Mouse (Mus musculus) adrenal gland, postnatal 36 days (tissue): Measurements from ENCODE around the gene Spock1. TPM values are rescaled to one million over a fixed set of nuclear protein-coding genes. Genes with fewer than 3 reads are reported as not detected.
"Not testable (repeated sequence)": the region's sequence is repeated elsewhere in the genome, so short reads cannot be mapped to it uniquely, and the experiment has no call there.

Experiments used
- DNase-seq, 2 experiments: peaks; one replicate each; pipeline ENCODE4 v3.0.0; 2021; ENCODE audit warnings: mixed read lengths in 1 of 2
- total RNA-seq, 2 experiments: library from RNA; stranded (reverse); gene quantifications; 2 replicates each; pipeline ENCODE4 v1.2.3; 2021

The Spock1 gene
- total RNA-seq, 2 experiments from 2014 or later = 7.3 to 9.6 TPM

DNA sequence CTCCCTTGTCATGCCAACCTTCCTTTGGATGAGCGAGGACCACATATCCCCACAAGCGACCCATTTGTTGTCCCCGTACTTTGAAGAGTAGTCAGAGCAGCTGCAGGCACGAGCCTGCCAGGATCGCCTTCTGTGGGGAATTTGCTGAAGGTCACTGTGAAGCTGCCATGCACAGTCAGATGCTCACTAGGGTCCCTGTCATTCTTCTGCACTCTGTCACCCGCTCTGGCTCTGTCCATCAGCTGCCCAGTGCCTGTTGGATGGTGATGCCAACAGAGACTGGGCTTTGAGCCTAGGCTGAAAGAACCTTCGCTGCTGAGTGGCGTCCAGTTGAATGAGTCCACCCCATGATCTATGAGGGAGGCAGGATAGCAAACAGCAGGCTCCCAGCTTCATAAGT is 419.2 kb downstream of the Spock1 start:
- no peak for DNase-seq

DNA sequence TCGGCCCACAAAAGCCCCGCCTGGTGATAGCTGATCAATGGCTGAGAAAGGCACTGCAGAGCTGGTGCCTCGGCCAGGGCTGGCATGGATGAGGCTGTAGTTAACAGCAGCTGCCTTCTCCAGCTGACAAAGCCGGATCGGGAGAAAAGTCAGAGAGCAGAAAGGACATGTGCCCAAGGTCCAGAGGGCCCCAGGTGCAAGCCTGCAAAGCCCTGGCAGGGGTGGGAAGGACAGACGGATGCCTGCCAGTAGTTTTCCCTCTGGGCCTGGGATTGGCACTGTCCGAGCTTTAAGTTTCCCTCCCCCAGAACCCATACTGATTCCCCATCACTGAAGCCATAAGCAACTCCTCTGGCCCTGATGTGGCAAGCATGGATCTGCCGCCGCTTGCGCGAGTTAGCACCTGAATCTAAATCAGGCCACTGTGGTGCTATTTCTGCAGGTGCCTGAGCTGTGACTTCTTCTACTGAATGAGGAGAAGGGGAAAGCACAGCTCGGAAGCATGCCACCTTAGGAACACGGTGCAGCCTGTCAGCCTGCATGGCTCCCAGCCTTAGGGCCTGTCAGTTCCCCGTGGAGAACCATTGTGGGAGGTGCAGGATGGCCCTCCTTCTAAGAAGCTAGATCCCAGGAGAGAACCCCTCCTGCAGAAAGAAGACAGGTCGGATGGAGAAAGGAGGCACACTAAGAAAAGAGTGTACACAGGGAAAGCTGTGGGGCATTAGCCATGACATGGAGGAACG is 423.5 kb downstream of the Spock1 start:
- DNase-seq = no peak

DNA sequence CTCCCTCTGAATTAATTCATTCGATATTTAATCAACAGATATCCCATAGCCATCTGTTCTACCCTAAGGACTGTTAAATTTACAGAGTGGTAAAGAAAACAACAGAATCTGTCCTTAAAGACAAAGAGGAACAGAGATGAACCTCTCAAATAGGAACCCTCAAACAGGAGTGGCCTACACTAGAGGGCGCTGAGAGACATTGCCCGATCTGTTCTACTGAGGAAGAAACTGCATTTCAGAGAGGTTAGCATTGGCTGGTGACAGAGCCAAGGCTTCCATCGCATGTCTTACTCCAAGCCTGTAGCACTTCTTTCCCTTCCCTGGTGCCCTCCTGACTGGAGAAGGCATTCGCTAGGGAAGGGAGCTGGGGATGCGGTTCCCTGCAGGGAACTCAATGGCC is 431.4 kb downstream of the Spock1 start:
- peak; percentile 40 to 42 for DNase-seq

DNA sequence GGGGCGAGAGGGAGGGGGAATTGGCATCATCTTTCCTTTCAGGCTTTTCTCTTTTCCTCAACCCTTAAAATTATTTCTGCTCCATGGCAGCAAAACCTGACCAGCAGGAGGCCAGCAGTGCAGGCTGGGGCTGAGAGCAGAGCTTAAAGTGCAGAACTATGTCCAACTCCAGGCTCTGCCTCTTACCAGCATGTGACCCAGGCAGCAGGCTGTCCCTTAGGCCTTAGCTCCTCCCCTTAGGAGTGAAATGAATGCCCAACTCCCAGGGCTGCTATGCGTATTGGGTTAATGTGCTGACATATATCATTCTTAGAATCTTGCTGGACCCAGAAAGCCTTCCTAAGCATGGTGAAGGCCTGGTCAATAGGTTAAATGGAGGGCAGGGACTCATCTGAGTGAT is 434.1 kb downstream of the Spock1 start:
- no peak for DNase-seq

DNA sequence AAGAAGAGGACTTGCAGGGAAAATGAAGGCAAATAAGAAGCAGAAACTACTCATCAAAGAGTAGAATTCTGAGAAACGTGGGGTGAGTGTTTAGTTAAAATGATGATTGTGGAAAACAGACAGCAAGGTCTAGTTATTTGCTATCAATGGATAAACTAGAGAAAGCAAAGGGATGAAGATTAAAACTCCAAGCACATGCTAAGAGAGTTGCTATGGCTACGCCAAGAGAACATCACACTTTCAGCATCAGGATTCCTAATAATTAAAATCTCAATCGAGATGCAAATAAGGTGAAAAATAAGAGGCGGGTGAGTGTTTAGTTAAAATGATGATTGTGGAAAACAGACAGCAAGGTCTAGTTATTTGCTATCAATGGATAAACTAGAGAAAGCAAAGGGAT is 437.2 kb downstream of the Spock1 start:
- not testable (repeated sequence) for DNase-seq

DNA sequence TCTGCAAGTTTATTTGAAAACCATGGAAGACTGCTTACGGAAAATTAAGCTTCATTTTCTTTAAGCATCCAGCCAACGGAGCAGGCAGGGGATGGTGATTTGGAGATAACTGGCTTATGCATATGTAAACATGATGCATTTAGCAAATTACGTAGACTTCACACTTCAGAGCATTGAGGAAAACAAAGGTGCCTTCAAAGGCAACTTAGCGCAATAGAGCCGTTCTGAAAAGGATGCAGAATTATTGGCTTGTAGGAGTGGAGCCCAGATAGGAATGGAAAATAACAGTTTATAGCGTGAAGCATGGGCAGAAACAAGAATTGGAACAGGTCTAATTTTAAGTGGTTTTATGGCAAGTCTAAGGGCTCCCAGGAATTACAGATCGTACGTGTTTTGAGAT is 448.2 kb downstream of the Spock1 start:
- DNase-seq = no peak

DNA sequence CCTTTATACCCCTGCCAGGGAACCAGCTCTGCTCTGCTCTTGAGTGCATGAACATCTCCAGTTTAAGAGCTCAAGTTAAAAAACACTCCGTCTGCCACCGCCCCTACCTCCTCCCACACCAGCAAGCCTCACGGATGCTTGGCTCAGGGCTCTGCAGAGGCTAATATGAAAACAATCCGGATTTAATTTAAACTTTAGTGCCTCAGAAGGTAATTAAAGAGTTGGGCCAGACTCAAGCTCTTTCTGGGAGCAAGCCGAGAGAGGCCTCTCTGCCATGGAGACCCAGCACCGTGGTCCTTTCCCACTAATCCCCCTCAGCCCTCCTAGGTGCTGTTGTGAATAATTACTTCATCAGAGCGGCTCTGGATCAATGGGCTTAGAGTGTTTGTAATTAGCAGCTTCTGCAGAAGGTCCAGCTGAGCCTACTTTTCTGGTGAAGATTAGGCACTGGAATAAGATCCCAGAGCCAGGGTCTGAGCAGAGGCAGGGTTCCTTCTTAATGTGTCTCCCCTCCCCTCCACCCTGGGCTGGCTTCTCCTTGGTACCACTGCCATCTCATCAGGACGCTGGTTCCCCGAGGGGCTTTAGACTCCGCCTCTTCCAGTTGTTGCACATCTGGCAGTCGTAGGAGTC is 457.8 kb downstream of the Spock1 start:
- no peak for DNase-seq

DNA sequence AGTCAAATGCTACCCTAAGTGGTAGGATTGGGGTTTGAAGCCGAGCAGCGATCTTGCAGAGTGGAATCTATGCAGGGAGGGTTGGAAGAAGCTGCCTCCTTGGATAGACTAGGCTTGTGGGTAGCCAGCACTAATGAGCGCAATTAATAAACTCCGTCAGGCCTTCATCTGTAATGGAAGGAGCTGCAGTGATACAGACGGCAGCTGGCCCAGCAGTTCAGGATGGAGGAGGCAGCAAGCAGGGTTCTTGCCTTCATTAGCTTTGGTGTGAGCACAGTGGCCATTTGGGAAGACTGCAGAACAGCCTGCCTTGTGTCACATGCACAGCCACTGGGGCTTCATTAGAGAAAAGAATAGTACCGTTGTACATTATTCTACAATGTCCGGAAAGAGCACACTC is 459.2 kb downstream of the Spock1 start:
- no peak for DNase-seq

DNA sequence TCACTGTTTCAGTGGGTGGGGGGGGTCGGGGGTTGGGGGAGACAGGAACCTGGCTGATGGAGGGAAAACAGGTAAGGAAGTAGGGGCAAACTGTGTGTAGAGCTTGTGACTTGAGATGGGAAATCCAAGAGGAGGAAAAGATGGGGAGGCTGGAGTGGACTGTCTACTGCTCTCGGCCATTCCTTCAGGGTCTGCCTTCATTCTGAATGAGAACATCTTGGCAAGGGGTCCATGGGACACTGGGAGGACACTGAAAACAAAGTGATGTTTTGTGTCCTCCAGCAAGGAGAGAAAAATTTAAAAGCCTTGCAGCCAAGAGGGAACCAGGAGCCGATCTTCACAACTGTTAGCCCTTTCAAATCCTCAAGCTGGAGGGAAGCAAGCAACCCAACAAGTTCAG is 463.2 kb downstream of the Spock1 start:
- no peak for DNase-seq

DNA sequence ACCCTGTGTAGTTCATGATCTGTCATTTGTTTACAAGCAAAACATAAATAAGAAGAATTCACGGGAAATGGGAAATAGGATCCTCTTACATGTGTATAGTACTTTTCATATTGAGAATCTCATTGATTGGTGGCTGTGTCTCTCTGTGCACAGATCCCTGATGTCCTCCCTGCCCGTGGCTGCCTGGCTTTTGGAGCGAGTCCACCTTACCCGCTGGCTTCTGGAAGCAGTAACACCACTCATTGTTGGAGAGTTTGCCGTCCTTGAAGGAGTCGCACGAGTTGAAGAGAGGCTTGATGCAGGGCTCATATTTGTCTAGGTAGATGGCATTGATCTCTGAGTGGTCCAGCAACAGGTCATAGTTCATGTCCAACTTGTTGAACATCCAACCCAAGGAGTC is 468.0 kb downstream of the Spock1 start:
- DNase-seq = no peak

DNA sequence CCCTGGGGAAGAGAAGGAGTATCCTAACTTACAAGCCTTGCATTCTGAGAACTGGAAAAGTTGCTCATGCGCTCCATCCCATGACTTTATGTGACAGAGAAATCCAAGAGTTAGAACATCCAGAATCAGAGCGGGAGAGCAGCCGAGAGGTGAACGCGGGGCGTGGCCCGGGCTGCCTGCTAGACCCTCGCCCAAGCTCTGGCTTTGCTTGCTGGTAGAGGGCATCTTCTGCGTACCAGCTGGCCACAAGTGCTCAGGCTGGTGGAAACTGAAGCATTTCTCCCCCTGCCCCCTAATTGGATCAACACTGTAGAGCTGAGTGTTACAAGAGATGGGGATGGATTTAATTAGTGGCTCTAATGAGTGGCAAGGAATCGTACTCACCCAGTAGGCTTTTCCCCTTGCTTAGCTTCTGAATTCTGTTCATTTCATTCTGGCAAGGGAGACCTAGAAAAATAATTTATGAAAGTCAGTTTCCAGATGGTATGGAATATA is 472.4 kb downstream of the Spock1 start:
- DNase-seq = no peak

DNA sequence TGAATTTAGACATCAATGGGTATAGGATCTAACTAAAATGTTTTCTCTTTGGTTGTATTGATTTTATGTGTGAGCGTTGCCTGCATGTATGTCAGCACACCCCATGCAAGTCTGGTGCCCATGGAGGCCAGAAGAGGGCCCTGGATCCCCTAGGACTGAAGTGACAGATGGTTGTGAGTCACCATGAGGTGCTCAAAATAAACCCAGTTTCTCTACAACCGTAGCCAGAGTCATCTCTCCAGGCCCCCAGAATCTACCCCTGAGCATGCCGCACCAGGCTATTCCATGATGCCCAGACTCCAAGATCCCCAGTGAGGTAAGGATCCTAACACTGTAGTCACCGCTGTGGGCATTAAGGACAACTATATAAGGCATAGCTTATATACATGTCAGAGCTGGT is 474.3 kb downstream of the Spock1 start:
- DNase-seq = no peak

DNA sequence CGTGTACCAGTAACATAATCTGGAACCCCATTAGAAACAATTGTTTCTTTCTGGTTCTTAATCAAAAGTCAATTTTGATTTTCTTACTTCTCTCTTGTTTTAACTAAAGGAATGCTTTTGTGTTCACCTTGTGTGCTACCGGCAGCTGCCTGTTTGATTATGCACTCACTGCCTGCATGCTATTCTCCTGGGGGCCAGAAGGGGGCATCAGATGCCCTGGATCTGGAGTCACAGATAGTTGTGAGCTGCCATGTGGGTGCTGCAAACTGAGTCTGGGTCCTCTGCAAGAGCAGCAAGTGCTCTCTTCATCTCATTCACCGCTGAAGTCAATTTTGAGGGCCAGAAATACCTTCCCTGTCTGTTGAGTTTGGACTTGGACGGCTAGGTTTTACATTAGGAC is 476.3 kb downstream of the Spock1 start:
- no peak for DNase-seq

DNA sequence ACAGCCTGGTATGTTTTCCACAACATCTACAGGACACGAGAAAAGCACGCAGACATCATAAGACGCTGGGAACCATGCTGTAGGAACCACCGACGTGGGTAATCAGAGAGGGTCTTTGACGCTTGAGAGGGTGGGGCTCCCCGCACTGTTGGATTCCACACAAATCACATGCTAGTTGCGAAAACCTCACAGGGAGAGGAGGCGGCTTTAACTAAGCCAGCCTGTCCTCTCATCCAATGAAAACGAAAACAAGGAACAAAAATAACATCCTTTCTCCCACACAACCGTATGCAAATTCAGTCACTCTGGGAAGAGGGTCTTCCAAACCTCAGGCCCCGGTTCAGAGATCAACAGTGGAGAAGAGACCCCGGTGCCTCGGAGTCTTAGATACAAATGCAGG is 479.3 kb downstream of the Spock1 start:
- no peak for DNase-seq

DNA sequence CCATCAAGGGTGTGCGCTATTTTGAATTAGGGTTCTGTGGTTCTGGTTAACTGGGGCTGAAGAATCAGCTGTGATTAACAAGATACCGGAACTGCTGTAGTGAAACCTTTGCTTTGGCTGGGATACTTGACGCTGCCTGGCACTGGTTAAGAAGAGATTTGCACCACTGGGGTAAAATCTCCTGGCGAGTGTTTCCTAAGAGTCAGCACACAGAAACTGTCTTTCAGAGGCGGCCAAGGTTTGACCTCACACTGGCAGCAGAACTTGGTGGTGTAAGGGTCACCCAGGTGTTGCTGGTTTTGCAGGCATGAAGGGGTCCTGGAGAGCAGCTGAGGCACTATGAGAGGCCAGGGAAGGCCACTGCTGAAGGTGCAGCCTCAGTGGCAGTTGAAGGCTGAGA is 489.4 kb downstream of the Spock1 start:
- DNase-seq = peak in 1 of 2 experiments; percentile 4

DNA sequence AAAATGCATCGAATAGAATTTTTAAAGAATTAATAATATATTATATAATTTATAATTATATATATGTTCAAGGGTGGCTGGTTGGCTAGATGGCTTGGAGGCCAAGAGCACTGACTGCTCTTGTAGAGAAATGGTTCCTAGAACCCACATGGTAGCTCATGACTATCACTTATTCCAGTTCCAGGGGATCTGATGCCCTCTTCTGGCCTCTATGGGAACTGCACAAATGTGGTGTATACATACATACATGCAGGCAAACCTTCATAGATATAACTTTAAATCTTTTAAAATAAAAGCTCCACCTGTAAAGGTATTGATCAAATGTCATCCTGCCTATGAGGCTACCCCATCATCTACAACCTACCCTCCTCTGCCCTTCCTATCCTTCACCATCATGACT is 493.4 kb downstream of the Spock1 start:
- no peak for DNase-seq

DNA sequence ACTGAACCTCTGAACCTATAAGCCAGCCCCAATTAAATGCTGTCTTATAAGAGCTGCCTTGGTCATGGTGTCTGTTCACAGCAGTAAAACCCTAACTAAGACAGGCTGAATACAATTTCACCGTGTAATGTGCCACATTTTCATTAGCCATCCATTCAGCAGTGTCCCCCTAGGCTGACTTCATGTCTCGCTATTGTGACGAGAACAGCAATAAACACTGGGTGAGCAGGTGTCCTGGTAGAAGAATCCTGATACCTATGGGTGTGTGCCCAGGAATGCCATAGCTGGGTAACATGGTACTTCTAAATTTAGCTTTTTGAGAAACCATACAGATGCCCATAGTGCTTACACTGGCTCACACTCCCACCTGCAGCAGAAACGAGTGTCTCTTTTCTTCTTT is 500.5 kb downstream of the Spock1 start:
- no peak for DNase-seq

DNA sequence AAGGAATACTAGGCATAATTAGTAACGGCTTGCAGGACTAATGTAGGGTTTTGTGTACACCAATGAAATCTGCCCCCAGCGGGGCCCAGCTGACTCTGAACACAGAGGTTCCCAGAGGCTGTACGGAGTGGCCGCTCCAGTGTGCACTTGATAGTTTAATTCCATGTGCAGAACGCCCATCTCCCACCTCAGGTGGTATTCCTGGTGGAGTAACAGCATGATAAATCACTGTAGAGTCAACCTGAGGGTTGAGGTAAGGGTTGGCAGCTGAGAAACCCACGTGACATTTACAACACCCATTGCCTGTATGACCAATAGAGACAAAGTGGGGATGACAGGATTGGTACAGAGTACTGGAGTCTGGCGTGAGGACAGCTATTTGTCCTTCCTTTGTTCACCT is 505.7 kb downstream of the Spock1 start:
- DNase-seq = no peak

DNA sequence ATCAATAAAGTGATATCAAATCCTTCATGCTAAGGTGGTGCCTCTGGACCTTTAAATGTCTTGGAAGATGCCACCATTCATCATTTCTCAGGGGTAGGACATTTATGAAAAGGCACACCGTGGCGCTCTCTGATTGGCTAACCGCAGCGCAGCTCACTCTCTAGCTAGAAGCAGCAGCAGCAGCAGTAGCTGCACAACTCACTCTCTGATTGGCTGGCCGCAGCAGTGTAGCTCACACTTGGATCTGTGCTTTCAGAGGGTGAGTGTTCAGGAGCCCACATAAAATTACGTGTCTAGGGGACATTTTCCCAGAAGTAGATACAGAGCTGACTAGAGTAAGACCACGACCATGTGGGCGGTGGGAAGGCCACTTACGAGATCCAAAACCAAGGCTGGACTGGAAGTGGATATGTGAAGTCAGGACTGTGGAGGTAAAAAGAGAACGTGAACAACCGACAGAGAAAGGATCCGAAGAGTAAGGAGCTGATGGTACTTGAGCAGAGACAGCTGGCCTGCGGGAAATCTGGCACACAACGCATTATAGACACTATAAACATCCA is 535.9 kb downstream of the Spock1 start:
- no peak for DNase-seq
